Mouse (Mus musculus) neutrophil, adult 5-6 weeks (primary cell): Measurements from ENCODE around the gene Oas1e. TPM values are rescaled to one million over a fixed set of nuclear protein-coding genes. Genes with fewer than 3 reads are reported as not detected.

Experiments used
- ATAC-seq: fragments of 151-379, 151-347 bp; 2 replicates; pipeline ENCODE4 v1.8.0; 2017; ENCODE audit warnings: mild to moderate bottlenecking, moderate TSS enrichment; ENCODE audit not compliant: insufficient number of reproducible peaks, poor library complexity, low FRiP score, severe bottlenecking; ENCODE audit errors: extremely low read depth
- total RNA-seq: library from RNA; stranded (forward); fragments of 200-1000 nt; gene quantifications from 2 replicates; pipeline ENCODE4 v1.2.3, GENCODE M21; 2017

Gene Oas1e
- total RNA-seq, 1 experiment from 2014 or later: 0.47 TPM

DNA sequence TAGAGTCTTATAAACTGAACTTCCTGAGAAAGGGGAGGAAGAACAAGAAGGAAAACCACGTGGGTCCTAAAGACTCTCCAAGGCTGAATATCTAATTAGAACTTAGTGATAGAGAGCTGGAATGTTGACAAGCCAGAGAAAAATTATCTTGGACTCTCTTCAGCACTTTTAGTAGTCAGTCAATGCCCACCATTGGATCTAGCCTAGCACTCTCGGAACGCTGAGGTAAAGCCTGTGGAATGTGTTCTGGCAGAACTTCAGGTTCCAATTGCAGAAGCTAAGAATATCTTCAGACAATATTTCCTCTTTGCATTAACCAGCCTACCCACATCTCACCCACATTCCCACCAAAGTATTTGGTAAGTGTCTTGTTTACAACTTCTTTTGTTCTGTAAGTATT lies 15.4 kb downstream of the Oas1e start:
- ATAC-seq: no peak

DNA sequence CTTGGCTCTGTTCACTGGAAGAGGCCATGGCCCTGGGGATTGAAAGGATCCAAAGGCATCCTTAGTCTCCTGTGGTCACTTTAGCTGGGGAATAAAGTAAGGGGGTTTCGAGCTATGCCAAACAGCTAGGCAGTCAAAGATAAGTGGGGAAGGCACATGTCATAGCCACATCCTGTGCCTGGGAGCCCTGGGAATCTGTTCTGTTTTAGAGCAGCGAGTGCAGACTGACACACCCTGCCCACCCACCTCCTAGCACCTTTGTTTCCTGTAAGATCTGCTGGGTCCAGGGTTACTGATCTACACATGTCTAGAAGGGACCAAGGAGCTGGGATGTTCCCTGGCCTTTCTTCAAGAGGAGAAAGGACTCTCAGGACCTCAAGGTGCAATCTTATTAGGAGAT lies 16.4 kb downstream of the Oas1e start:
- no peak for ATAC-seq

DNA sequence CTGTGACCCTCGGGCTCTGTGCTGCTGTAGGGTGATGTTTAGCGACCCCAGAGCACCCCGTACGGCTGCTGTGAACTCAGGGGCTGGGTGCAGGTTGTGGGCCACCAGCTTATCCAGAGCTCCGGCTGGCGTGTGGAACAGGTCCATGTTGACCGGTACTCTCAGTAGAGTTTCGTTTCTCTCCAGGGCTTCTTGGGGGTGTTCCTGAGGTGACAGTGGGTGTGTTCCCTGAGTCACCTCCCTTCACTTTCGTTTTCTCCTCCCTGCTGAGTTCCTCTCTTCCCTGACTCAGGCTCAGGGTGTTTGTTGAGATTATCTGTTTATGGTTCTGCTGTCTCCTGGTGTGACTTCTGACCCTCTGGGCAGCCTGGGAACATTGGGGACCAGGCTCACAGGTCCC lies 17.9 kb downstream of the Oas1e start, which contains the start of gene Oas3:
Oas3 (minus strand) TSS at position 184 of the 400 bp plus-strand sequence.
- ATAC-seq: peak; percentile 62

DNA sequence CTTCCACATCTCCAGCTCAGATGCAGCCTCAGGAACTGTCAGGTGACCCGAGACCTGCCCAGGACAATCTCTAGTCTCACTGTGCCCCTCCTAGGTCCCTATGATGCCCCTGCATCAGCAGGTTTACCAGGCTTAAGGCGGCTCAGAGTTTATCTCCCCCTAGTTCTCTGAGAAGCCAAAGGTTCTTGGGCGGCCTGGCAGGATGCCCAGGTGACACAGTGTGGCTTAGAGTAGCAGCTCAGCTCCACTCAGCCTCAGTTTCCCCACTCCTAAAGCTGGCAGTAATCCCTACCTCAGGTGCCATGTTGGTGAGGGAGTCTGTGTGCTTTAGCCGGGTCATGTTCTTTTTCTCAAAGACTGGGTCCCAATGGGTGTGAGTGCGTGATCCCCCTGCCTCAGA lies 18.5 kb downstream of the Oas1e start:
- ATAC-seq: no peak

DNA sequence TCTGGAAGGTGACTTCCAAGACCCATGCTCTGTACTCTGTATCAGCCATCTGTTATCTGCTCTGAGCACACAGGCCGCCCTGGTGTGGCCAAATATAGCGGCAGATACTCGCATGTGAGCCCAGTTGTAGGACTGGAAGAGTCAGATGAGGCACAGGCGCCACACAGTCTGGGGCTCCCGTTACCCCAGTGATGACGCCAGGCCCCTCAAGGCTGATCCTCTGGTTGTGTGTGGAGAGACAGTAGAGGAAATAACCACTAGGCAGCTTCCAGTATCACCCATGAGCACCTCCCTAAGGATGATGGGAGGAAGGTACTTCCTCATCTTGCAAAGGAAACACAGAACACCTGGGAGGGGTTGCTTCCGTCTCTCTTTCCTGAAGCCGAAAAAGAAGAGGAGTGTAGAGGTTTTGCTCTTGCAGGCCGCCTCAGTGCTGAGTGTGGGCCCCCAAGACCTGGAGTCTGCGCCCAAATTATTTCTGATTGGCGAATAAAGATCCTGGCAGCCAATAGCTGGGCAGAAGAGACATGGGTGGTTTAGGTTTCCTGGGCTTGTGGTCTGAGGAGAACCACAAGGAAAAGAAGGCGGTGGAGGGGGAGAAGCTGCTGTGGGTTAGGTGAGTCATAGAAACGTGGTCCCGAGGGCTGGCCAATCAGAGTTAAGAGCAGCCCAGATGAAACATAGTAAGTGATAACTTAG lies 19.9 kb downstream of the Oas1e start:
- peak; percentile 44 for ATAC-seq

DNA sequence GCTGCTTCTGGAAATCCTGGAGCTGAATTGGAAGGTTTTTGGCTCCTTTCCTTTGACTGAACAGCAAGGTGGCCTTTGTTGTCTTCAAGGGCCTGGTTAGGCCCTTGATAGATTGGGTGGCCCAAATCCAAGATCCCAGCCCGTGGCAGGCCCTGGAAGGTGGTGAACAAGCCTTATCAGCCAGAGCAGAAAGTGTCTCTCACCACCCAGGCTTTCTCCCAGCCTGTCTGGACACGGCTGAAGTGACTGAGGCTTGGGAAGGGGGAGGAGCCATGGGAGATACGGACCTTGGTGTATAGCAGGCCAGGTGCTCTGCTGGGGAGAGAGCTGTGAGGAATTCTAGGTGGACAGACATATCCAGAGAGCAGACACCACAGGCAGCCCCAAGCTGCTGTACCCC lies 25.9 kb downstream of the Oas1e start:
- no peak for ATAC-seq

DNA sequence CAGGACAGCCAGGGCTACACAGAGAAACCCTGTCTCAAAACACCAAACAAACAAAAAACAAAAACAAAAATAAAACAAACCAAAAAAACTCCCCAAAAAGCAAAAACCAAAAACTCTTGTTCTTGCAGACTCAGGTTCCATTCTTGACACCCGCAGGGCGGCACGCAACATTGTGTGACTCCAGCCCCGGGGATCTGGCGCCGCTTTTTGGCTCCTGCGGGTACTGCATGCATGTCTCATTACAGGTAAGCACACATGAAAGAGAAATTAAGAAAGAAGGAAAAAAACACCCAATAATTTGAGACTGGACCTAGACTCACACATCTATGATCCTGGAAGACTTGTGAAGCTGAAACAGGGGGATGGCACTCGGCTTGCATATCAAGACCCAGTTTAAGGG lies 30.3 kb downstream of the Oas1e start:
- ATAC-seq: no peak

DNA sequence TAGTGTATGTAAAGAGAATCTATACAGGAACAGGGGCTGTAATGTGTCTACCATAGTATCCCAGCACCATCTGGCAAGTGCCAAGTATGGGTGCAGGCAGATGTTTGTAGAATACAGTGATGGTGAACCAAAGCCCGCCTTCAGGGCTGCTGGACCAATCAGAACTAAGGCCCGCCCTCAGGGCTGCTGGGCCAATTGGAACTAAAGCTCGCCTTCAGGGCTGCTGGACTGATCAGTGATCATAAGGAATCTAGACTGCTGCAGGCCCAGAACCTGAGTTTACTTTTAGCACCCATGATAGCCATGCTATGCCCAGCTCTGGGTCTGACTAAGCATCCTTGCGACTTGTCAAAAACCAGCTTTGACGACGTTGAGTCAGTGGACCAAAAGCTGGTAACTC lies 33.4 kb downstream of the Oas1e start:
- no peak for ATAC-seq

DNA sequence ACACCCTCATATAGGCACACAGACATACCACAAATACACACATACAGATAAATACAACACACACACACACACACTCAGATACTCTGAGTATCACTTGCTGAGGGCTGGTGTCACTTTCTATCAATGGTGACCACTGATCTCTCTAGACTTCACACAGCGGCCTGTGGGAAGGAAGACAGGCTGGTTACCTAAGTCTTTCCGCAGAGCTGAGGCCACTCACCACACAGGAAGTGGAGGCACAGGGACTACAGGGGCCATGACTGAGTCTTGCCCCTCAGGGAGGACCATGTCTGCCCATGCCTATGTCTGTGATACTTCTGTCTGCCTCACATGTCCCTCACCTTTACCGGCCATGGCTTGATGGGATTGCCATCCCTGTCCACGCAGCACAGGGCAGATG lies 41.1 kb downstream of the Oas1e start:
- no peak for ATAC-seq

DNA sequence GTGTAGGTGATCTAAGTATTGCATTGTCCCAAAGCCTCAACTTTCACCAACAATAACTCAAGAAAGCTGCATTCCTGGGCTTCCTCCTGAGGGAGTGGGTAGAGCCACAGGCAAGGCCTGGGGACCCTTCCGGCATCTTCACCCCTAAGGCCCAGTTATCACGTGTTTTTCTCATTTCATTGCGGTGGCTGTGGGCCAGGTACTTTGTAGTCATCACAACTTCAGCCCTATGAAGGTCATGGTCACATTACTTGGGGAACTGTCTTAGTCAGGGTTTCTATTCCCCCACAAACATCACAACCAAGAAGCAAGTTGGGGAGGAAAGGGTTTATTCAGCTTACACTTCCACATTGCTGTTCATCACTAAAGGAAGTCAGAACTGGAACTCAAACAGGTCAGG lies 42.5 kb downstream of the Oas1e start:
- ATAC-seq: no peak

DNA sequence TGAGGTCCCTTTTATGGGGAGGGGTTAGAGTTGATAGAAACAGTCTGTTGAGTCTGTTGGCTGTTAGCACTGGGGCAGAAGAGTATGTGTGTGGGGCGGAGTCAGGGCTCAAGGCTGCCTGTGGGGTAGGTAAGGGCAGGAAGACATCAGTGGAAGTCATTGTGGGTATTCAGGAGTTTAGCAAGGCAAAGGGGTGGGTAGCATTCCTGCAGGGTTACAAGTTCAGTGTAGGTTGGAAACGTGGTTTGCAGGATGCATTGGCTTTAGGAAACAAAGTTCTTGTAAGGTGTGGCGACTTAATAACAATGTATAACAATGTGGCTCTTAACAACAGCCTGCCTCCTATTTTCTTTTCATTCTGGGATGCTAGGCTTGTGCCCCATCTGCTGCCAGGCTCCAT lies 44.1 kb downstream of the Oas1e start:
- ATAC-seq: no peak

DNA sequence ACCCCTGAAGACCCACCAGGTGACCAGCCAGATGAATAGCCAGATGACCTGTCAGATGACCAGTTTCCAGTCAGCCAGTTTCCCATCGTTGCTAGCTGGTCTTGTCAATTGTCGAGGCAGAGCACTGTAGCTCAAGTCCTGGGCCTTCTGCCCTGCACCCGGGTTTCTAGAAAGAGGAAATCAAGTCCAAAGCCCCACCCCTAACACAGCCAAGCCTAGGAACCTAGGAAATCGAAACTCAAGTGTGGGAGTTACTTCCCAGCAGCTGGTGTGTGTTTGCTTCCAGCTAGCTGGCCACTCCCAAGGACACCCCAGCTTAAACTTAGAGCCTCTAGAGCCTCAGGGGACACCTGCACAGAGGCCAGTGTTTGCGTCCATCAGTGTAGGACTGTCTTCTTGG lies 45.6 kb downstream of the Oas1e start, which contains the start of gene Oas2:
Oas2 (minus strand) TSS at position 166 of the 400 bp plus-strand sequence.
- peak; percentile 57 for ATAC-seq

DNA sequence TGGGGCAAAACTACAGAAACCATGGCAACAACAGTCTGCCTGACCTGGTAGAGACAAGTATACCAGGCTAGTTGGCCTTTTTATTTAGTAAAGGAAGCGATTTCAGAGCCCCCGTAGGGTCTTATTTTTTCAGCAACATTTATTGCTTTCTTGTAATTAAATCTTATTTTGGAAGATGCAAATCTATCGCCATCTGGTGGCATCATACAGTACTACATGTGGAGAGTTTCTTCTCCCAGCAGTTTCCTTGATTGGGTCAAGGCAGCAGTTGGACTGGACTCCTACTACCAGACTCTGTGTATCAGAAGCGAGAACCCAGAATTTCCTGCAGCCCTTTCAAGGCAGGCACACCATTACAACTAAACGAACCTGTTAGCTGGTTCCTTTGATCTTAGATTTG lies 48.9 kb downstream of the Oas1e start:
- no peak for ATAC-seq

DNA sequence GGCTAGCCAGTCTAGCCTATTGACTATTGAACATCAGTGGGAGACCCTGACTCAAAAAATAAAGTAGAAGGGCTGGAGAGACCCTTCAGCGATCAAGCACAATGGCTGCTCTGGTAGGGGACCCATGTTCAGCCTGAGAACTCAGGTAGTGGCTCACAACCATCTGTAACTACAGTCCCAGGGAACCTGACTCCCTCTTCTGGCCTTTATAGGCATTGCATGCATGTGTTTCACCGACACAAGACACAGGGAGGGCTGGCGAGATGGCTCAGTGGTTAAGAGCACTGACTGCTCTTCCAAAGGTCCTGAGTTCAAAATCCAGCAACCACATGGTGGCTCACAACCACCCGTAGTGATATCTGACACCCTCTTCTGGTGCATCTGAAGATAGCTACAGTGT lies 53.2 kb downstream of the Oas1e start:
- ATAC-seq: peak; percentile 49; the same call in 1 of the 2 replicates

Other genes starting within 250 kb of the Oas1e start
- 15.6 and 15.9 TPM in 2 replicates for gene Tpcn1, start 206.9 kb downstream of the Oas1e start, total RNA-seq
- 0.47 TPM in 1 of 2 replicates, not detected in the other for gene Iqcd, start 206.5 kb downstream of the Oas1e start, total RNA-seq
- gene Rita1, start 182.9 kb downstream of the Oas1e start, total RNA-seq: 0.81 and 3.6 TPM in 2 replicates
- gene Ddx54, start 182.8 kb downstream of the Oas1e start, total RNA-seq: 58.6 and 61.8 TPM in 2 replicates
- not detected in 2 replicates for gene Cfap73, start 161.3 kb downstream of the Oas1e start, total RNA-seq
- 4.5 and 5.4 TPM in 2 replicates for gene Rasal1, start 146.7 kb downstream of the Oas1e start, total RNA-seq
- gene Dtx1, start 83.6 kb downstream of the Oas1e start, total RNA-seq: 30.0 and 36.0 TPM in 2 replicates
- 48.7 and 57.1 TPM in 2 replicates for gene Oas2, start 45.7 kb downstream of the Oas1e start, total RNA-seq
- 72.6 and 77.3 TPM in 2 replicates for gene Oas3, start 17.9 kb downstream of the Oas1e start, total RNA-seq
- gene Oas1c, start 17.0 kb upstream of the Oas1e start, total RNA-seq: 10.2 and 20.1 TPM in 2 replicates
- gene Oas1f, start 51.8 kb upstream of the Oas1e start, total RNA-seq: not detected in 2 replicates
- gene Oas1h, start 65.9 kb upstream of the Oas1e start, total RNA-seq: not detected in 2 replicates
- gene Oas1g, start 92.1 kb upstream of the Oas1e start, total RNA-seq: 5.8 and 6.5 TPM in 2 replicates
- 27.4 and 30.1 TPM in 2 replicates for gene Oas1a, start 112.0 kb upstream of the Oas1e start, total RNA-seq
- not detected in 2 replicates for gene Oas1d, start 119.0 kb upstream of the Oas1e start, total RNA-seq
- gene Rph3a, start 214.6 kb upstream of the Oas1e start, total RNA-seq: not detected in 2 replicates